Mouse (Mus musculus) right cerebral cortex, adult 2 months (tissue): ENCODE results near the gene Adal.

Source experiments
- DNase-seq, 2 experiments: peaks; one replicate each; pipeline ENCODE4 v3.0.0; 2021 to 2022; ENCODE audit warnings: low spot score in 2 of 2

The Adal gene

DNA sequence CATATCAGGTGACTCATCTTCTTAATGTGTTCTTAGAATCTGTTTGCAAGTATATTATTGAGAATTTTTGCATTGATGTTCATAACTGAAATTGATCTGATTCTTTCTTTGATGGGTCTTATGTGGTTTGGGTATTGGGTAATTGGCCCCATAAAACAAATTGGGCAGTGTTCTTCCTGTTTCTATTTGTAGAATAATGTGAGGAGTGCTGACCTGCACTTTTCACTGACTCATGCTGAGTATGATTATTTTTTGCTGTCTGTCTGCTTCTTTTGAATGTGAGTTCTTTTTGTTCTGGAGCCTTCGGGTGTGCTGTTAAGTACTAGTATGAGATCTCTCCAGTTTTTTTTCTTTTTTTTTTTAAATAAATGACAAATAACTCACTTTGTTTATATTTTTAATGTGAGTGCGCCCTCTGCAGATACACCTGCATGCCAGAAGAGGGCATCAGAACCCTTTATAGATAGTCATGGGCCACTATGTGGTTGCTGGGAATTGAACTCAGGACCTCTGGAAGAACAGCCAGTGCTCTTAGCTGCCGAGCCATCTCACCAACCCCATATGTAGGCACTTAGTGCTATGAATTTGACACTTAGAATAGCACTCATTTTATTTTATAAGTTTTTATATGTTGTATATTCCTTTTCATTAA is 38.7 kb downstream of the Adal start:
- no peak for DNase-seq

DNA sequence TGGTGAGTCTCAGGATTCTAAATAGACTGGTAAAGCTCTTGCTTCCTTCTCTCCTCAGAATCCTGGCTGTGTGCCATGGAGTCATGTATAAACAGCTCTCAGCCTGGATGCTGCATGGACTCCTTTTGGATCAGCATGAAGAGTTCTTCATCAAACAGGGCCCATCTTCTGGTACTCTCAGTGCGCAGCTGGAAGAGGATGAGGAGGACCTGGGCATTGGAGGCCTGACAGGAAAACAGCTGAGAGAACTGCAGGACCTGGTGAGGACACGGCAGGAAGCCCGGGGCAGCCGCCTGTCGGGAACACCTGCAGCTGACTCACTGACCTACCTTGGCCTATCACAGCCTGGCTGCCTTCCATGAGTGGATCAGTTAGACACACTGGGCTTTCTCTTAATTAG is 43.2 kb downstream of the Adal start:
- DNase-seq: peak in 1 of 2 experiments; percentile 20

DNA sequence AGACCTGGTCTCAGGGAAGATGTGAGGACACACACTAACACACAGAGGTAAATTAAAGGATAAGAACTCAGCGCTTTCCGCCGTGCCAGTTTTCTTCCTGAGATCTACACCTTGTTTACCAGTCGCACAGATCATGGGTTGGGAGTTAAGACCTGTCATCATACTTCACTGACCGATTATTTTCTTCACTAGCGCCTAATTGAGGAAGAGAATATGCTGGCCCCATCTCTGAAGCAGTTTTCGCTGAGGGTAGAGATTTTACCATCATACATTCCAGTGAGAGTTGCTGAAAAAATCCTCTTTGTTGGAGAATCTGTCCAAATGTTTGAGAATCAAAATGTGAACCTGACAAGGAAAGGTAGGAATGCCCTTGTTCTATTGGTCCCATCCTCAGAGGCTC is 43.9 kb downstream of the Adal start:
- DNase-seq: no peak

DNA sequence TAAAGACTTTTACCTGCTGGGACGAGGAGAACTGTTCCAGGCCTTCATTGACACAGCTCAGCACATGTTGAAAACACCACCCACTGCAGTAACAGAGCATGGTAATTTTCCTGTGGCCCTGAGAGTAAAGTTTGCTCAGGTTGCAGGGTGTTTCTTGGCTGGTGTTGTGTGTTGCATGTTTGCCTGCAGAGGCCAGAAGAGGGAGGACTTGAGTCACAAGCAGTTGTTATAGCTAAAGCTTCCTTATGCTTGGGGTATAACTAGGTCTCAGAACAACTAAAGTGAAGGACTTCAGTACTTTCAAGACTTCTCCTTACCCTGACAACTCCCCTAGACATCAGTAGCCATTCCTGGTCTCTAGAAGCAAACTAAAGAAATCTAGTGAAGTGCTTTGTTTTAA is 48.3 kb downstream of the Adal start:
- DNase-seq: no peak

DNA sequence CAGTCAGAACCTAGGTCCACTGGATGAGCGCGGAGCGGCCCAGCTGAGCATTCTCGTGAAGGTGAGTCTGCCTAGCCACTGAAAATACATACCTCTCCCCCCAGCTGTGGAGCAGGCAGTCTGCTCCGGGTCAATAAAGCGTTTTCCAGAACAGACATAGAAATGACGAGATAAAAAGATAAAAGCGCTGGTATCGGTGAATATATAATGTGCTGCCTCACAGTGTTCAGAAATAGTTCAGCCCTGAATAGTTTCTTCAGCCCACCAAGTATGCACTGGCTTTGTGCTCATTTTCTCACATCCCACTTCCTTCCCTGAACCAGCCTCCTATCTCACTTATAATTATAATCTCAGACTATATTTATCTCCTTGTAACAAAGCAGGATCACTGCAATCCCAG is 55.2 kb downstream of the Adal start:
- DNase-seq: peak; percentile 33 to 52

DNA sequence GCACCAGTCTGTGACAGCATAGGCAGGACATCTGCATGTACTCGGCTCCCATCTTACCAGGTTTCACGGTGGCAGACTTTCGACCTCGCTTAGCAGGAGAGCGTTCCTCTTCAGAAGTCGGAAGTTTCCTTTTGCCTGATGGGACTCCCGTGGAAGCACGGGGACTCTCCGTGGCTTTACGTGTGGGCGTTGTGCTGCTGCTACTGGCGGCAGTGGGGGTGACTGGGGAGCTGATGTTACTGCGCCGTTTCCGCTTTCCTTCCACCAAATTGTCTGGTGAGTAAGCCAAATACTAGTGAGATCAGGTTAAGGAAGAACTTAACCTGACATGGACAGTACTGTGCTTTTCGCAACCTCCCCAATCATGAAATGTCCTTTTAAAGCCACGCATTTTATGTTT is 64.0 kb downstream of the Adal start:
- no peak for DNase-seq
